Mouse (Mus musculus) ES-Bruce4 (cell line): Measurements from ENCODE around the gene Lancl3.

Experiments used
- CTCF ChIP-seq: IDR thresholded peaks from one replicate; pipeline ENCODE4 v1.8.1; 2011; ENCODE audit warnings: low read depth, low read length
- EP300 ChIP-seq: IDR thresholded peaks from 2 replicates; pipeline ENCODE4 v1.6.1; 2011; ENCODE audit warnings: low read depth, low read length; ENCODE audit not compliant: insufficient read depth
- POLR2A ChIP-seq: IDR thresholded peaks from one replicate; pipeline ENCODE4 v1.8.1; 2011; ENCODE audit warnings: low read length; ENCODE audit not compliant: insufficient read depth

DNA sequence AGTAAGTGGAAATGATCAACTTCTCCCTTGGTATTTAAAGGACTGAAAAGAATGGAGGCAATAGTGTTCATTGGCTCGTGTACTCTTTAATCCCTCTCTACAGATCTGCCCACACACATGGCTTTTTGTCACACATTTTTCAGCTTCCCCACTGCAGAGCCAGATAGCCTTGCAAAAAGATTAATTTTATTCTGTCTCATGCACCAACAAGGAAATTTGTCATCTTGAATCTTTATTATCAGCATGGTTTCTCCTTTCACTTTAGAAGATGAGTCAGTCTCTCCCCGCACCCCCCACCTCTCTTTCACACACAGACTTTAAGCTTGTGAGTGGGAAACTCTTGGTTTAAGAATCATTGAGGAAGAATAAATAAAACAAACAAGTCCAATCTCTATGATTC, 20.7 kb upstream of the Lancl3 start:
- TF ChIP-seq CTCF (no peak), POLR2A (no peak), EP300 (no peak)
